7 mouse cellular contexts compared by ENCODE assay signal in the genomic region with DNA sequence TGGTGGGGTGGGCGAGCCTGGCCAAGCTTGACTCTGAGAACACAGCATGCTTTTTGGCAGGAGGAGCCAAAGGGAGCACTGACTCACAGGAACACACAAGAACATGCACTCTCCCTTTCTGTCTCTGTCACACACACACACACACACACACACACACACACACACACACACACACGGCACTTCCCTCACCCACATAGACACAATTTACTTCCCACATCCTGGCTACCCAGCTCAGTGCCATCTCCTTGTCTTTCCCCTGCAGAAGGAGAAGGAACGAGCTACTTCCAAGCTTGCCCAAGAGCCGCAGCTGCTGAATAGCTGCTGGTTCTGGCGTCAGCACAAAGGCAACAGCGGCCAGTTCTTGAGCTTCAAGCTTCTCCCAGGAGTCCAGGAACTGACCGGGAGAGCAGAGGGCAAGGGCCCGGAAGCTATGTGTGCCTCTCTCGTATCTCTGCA.
DNase-seq lines count a peak whose midpoint lies in the region; ATAC-seq and TF ChIP-seq lines count a peak whose summit lies in the region.

No protein-coding gene starts in this region.

- TF ChIP-seq POLR2A in lung, adult 2 months (IDR thresholded peaks at IDR 0.05; ENCODE audit: borderline replicate concordance, extremely low read depth, low read depth, low read length): no peak

- peak overlapping the region; percentile 60 for H3K27ac ChIP-seq in hindbrain, postnatal 0 days
- no peak overlapping the region for H3K27ac ChIP-seq in stomach, postnatal 0 days (replicated peaks)

- H3K4me2 ChIP-seq in hindbrain, postnatal 0 days (ENCODE audit: low read depth, low read length): no peak overlapping the region
- no peak overlapping the region for H3K4me2 ChIP-seq in stomach, postnatal 0 days (replicated peaks; ENCODE audit: low read depth)

- H3K9ac ChIP-seq in hindbrain, postnatal 0 days (replicated peaks; ENCODE audit: low read length): no peak overlapping the region
- no peak overlapping the region for H3K9ac ChIP-seq in stomach, postnatal 0 days (ENCODE audit: low read length)

- H3K4me1 ChIP-seq in lung, adult 2 months (ENCODE audit: control insufficient read depth, insufficient read depth, low read length): peaks cover 2% of the 10 kb centered on the region
- H3K4me1 ChIP-seq in hindbrain, postnatal 0 days (ENCODE audit: insufficient read depth, low read length): peaks cover 26% of the 10 kb centered on the region
- H3K4me1 ChIP-seq in stomach, postnatal 0 days (replicated peaks; ENCODE audit: control insufficient read depth, insufficient read depth): no peaks in the 10 kb centered on the region

- TF ChIP-seq CTCF in lung, adult 2 months (IDR thresholded peaks at IDR 0.05; ENCODE audit: insufficient read depth, low read length): no peak
- TF ChIP-seq CTCF in hindbrain, postnatal 0 days (IDR thresholded peaks at IDR 0.05; ENCODE audit: low read depth): no peak
- no peak for TF ChIP-seq CTCF in stomach, postnatal 0 days (IDR thresholded peaks at IDR 0.05; ENCODE audit: low read depth)

- H3K27me3 ChIP-seq in hindbrain, postnatal 0 days (ENCODE audit: insufficient read depth, low read length): no peaks in the 10 kb centered on the region
- no peaks in the 10 kb centered on the region for H3K27me3 ChIP-seq in stomach, postnatal 0 days (ENCODE audit: control insufficient read depth, insufficient read depth, low read length)

- ATAC-seq in hindbrain, postnatal 0 days: 0 out of 2 replicates have a peak, but pooled peaks have one; percentile 10
- ATAC-seq in erythroid progenitor cell, adult 5-6 weeks (replicated peaks; ENCODE audit: low FRiP score, poor library complexity, severe bottlenecking): no peak
- ATAC-seq in stomach, postnatal 0 days (ENCODE audit: low FRiP score, low TSS enrichment): no peak

- DNase-seq in lung, adult 18-20 months: peak; percentile 50 to 55
- DNase-seq in lung, adult 2 months: no peak
- DNase-seq in gastrocnemius, postnatal 25 days: peak; percentile 75
- peak; percentile 59 for DNase-seq in hindbrain, postnatal 0 days (ENCODE audit: low spot score)
- DNase-seq in lung, postnatal 14 days: peak; percentile 58
- no peak for DNase-seq in stomach, postnatal 0 days (ENCODE audit: low spot score)

- H3K9me3 ChIP-seq in hindbrain, postnatal 0 days (ENCODE audit: low read length): no peaks in the 10 kb centered on the region
- no peaks in the 10 kb centered on the region for H3K9me3 ChIP-seq in stomach, postnatal 0 days (ENCODE audit: control insufficient read depth, low read length)

- H3K4me3 ChIP-seq in lung, adult 2 months (replicated peaks; ENCODE audit: extremely low read depth, low read depth, low read length): no peak overlapping the region
- H3K4me3 ChIP-seq in hindbrain, postnatal 0 days (ENCODE audit: low read length): no peak overlapping the region
- no peak overlapping the region for H3K4me3 ChIP-seq in stomach, postnatal 0 days (ENCODE audit: low read depth, low read length)

- no peak for TF ChIP-seq EP300 in stomach, postnatal 0 days (optimal IDR thresholded peaks at IDR 0.05)

- WGBS in lung, adult 2 months: 19% methylated on average over 9 of the region's 9 CpGs
- 28% methylated on average over 9 of the region's 9 CpGs for WGBS in hindbrain, postnatal 0 days
- WGBS in stomach, postnatal 0 days: 39% methylated on average over 9 of the region's 9 CpGs

- no peaks in the 10 kb centered on the region for H3K36me3 ChIP-seq in hindbrain, postnatal 0 days (ENCODE audit: insufficient read depth, low read length)
- H3K36me3 ChIP-seq in stomach, postnatal 0 days (ENCODE audit: control insufficient read depth, insufficient read depth, low read length): no peaks in the 10 kb centered on the region

Comparison
In these comparisons a context has a peak if more than half of its experiments do, and no peak if none do; other contexts are left out.
1. DNase-seq: peak in lung, adult 18-20 months (2 of 2), gastrocnemius, postnatal 25 days (single experiment), hindbrain, postnatal 0 days (single experiment) and lung, postnatal 14 days (single experiment); none in lung, adult 2 months (single experiment) and stomach, postnatal 0 days (single experiment).